Mouse (Mus musculus) heart, adult 8-10 months (tissue): Measurements from ENCODE around the gene Rhpn2. TPM values are rescaled to one million over a fixed set of nuclear protein-coding genes. Genes with fewer than 3 reads are reported as not detected.

Experiments used
- DNase-seq: peaks from one replicate; pipeline ENCODE4 v3.0.0; 2022; ENCODE audit warnings: low spot score
- total RNA-seq, 4 experiments: library from RNA; stranded (reverse); gene quantifications; 2 replicates each; pipeline ENCODE4 v1.2.4; 2022

The Rhpn2 gene
- total RNA-seq, 4 experiments from 2014 or later, result 4.3 to 4.8 (median 4.6) TPM

DNA sequence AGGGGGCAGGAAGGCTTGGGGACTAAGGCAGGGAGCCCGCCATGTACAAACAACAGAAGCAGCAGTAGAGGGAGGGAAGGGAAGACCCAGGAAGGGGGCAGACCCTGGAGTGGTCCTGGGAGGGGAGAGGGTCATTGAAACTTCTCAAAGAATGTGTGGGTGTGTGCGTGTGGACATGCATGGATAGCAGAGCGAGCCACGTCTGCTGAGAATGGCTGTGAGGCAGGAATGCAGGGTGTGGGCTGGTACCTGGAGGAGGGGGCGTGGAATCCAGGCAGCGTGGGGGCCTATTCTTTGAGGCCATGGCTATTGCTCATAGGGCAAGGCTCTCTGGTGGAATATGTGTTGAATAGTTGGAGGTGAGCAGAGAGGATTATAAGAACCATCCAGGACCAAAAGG is 54.7 kb downstream of the Rhpn2 start:
- DNase-seq, result no peak

DNA sequence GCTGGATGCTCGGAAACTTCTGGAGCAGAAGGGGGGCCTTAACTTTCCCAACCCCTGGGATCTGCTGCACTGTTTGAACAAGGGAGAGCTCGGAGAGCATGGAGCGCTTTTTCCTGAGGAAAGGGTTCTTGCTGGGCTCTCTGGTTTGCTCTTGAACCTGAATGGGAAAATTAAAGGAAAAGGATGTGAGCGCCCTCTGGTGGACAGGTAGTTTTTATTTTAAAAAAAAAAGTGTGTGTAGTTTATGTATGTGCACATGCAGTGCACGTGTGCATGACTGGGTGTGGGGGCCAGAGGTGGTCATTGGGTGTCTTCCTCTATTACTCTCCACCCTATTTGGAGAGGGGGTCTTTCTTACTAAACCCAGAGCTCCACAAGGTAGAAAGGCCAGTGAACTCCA is 59.0 kb downstream of the Rhpn2 start:
- DNase-seq, result peak; percentile 11

DNA sequence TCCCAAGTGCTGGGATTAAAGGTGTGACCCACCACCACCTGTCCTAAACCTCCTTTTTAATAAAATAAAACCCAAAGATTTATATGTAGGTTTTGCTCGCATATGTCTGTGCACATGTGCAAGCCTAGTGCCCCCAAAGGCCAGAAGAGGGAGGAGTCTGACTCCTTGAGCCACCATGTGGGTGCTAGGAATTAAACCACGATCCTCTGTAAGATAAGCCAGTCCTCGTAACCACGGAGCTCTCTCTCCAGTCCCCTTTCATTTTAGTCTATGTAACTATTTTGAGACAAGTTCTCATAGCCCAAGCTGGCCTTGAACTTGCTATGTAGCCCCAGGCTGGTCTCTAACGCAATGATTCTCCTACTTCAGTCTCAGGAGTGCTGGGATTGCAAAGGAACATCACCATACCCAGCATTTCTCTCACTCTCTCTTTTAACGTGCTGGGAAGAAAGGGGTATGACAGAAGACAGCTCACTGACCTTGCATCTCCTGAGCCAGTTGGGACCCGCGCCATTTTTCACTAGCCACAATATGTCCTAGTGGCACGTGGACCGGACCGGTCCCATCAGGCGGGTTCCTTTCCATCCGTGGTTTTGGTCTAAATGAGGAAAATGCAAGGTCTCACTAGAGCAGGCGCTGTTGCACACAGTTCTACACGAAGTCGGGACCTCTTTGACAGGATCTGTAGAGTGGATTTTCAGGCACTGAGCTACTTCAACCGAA is 61.9 kb downstream of the Rhpn2 start:
- DNase-seq, result no peak

DNA sequence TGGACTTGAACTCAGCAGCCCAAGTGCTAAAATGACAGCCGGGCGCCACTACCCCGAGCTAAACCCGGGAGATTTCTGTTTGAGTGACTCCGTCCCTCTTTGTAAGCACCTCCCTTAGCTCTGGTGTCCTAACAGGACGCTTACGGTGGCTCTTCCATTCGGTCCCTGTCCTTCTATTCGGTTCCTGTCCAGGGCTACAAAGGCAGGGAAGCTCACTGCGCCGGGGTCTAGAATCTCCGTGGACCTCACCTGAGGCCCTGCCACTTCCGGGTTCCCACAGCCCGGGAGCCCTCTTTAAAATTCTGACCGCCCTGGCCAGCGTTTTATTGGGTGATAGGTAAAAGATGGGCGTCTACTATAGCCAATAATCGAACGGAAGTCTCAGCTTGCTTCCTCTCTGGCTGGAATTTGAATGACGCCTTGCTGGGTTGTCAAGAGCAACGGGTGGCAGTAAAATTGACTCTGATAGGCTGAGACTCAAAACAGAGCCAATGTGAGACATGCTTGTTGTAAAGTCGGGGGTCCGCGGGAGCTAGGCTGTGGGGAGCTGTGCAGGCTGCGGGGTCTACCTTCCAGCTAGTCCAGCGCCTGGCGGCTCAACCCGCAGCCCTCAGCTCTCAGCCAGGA is 62.7 kb downstream of the Rhpn2 start, which contains the start of the genes Faap24 and Cep89:
Gene Faap24 (minus strand): TSS at position 295 of the 627 bp plus-strand sequence.
Gene Cep89 (plus strand): TSS at position 494 of the 627 bp plus-strand sequence.
- DNase-seq, result peak; percentile 99

DNA sequence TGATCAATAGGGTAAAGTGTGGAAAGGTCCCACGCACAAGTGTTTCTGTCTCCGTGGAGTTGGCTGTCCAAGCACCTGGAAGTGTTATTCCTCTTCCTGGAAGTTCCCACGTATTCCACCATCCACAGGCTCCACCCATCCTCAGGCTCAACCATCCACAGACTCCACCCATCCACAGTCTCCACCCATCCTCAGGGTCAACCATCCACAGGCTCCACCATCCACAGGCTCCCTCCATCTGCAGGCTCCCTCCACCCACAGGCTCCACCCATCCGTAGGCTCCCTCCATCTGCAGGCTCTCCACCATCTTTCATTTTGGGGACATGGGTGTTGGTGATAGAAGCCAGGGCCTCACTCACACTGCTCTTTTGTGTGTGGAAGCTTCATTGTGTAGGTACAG is 67.2 kb downstream of the Rhpn2 start:
- no peak for DNase-seq

DNA sequence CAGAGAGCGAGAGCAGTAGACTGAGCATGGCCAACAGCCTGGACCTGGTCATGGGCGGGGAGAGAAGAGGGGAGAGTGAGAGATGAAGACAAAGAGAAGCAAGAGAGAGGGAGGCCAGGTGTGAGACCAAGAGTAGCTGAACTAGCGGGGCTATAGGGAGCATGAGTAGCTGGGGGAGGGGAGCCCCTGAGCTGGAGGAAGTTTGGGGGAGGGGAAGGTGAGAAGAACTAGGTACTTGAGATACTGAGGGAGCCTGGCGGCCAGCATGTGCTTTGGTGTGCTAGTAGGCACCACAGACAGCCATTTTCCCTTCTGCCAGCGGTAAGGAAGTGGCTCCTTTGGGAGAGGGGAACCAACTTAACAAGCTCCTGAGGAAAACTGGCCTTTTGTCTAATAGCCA is 81.3 kb downstream of the Rhpn2 start:
- no peak for DNase-seq

DNA sequence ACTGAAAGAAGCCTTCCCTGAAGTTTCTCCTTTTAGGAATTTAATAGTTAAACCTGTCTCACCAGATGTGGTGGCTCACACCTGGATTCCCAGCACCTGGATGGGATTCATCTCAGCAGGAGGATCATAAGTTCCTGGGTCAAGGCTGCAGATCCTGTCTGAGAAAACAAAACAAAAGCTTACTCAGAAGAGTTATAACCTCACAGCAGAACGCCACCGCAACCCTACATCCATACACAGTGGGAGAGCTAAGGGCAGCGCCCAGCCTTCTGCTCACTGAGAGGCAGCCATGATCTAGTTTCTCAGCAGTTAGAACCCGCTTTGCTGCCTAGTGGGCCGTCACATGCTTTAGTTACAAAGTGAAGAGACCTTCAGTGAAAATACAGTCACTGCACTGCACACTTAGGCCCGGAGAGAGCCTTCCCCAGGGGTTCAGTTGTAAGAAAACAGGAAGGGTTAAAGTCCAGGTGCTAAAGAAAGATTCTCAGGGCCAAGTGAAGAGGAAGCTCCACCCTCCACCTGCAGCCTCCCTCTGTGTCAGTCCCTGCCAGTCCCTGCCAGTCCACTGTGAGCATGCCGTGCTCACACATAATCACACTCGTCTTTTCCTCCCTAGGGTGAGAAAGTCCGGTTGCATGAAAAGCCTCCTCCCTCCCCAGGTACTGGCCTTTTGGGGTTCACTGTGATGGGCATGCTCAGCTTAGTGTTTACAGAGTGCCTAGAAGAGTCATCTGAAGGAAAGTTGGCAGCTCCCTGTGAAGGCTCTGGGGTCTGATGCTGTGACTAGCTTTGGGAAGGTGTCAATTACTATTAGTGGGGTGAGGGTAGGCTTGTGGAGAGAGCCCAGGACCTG is 82.1 kb downstream of the Rhpn2 start:
- DNase-seq, result no peak

DNA sequence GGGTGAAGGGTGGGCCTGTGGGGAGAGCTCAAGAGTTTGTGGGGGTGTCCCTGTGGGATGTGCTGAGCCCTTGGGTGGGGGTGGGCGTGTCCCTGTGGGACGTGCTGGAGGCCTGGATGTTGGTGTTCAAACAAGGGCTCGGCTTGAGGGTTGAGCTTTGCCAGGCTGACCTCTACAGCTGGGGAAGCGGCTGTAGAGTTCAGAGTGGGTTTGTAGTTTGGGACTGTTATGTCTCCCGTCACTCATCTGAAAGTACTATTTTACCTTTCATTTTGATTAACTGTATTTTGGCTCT is 82.6 kb downstream of the Rhpn2 start:
- DNase-seq, result no peak

DNA sequence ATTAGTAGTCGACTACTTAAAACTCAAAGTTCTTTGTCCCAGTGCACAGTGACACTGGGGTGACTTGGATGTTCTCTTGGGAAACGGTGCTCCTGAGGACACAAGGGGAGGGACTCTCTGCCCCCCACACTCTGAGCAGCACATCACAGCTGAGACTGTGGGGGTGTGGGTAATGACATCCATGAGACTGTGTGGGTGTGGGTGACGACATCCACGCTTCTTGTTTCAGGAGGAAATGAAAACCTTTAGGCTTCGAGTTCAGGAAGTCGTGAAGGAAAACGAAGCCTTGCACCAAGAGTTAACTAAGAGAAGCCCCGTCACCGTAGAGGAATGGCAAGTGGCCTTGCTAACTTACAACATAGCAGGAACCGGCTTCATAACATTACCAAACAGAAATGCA is 89.1 kb downstream of the Rhpn2 start:
- DNase-seq, result no peak

DNA sequence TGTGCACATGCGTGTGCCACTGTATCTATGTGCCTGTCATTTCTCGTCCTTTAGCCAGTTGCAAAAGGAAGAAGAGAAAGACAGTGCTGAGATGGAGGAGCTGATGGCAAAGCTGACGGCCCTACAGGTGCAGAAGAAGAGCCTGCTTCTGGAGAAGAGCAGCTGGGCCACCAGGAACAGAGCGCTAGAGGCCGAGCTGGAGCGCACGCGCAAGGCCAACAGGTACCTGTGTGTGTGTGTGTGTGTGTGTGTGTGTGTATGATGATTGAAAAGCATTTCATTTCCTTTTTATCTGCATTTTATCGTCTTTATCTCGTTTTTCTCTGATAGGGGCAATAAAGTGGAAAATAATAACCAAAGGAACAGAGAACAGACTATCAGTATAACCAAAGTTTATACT is 94.2 kb downstream of the Rhpn2 start:
- no peak for DNase-seq

DNA sequence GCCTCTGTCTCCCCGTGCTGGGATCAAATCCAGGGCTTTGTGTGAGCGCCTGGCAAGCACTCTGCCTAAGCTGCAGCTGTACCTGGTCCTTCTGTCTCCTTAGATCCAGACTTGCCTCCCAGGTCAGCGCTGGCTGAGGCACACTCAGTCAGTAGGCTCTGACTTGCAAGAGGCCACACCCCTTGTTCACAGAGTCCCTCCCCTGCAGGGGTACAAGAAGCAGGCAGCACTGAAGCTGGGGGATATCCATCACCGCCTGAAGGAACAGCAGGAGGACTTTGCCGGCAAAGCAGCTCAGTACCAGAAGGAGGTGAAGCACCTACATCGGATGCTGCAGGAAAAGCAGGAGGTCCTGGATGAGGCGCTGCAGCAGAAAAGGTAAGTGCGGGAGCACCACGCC is 101.3 kb downstream of the Rhpn2 start:
- no peak for DNase-seq

Other genes starting within 250 kb of the Rhpn2 start
- gene Cebpa, start 214.9 kb upstream of the Rhpn2 start, total RNA-seq, result 1 to 10 TPM; 4.5 to 5.7 (median 4.6) TPM
- gene Slc7a10, start 147.8 kb upstream of the Rhpn2 start, total RNA-seq, result 1 to 10 TPM in 1 of 4 experiments, under 1 TPM in 3; 0.27 to 1.4 (median 0.66) TPM
- gene Lrp3, start 118.7 kb upstream of the Rhpn2 start, total RNA-seq, result 10 to 100 TPM in 1 of 4 experiments, 1 to 10 TPM in 3; 7.3 to 10.4 (median 9.1) TPM
- gene Gpatch1, start 15.7 kb upstream of the Rhpn2 start, total RNA-seq, result 10 to 100 TPM; 10.6 to 12.8 (median 12.2) TPM
- gene Faap24, start 62.7 kb downstream of the Rhpn2 start, total RNA-seq, result 1 to 10 TPM; 1.3 to 2.0 (median 1.7) TPM
- 10 to 100 TPM; 13.2 to 19.3 (median 15.6) TPM for gene Cep89, start 62.9 kb downstream of the Rhpn2 start, total RNA-seq
- gene Slc7a9, start 114.6 kb downstream of the Rhpn2 start, total RNA-seq, result not detected
- gene Tdrd12, start 203.6 kb downstream of the Rhpn2 start, total RNA-seq, result under 1 TPM in 2 of 4 experiments, not detected in 2; 0.08 to 0.16 TPM
- 10 to 100 TPM; 58.4 to 73.7 (median 68.2) TPM for gene Nudt19, start 222.1 kb downstream of the Rhpn2 start, total RNA-seq